ENCODE assay signal across 34 mouse cellular contexts in the genomic region with DNA sequence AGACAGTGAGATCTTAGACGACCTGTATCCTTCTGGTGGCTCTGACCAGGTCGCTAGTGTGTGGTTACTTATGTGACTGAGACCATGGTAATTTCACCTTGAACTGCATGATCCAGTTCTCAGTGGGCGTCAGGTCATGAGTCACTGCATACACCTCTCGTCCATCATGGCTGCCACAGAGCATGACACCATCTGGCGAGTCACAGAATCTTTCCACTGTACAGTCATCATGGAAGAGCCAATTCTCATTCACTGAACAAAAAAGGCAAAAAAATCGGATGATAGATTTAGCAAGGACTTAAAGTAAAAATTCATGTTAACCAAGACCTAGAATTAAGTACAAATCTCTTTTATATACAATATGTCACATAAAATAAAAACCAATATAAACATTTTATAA. TPM values are rescaled to one million over a fixed set of nuclear protein-coding genes. Genes with fewer than 3 reads are reported as not detected.
DNase-seq lines count a peak whose midpoint lies in the region; ATAC-seq lines count a peak whose summit lies in the region.
"Had no signal": no experiment of that assay in that cellular context is flagged by ENCODE, and none has a peak within 500 bp of the region (broad histone marks: within the 10 kb centered on the region; RNA-seq: fewer than 3 reads in every experiment).

No protein-coding gene starts in this region.

- no peaks in the 10 kb centered on the region for H3K36me3 ChIP-seq in heart, embryonic 10.5 days
- H3K36me3 ChIP-seq in heart, embryonic 12.5 days, result no peaks in the 10 kb centered on the region
- H3K36me3 ChIP-seq: forebrain, embryonic 10.5 days; G1E; heart, embryonic 13.5 days; hindbrain, embryonic 12.5 days; hindbrain, embryonic 15.5 days had no signal

- H3K27ac ChIP-seq in heart, embryonic 10.5 days, result no peak overlapping the region
- H3K27ac ChIP-seq in heart, embryonic 12.5 days (ENCODE audit: poor library complexity, severe bottlenecking), result no peak overlapping the region
- H3K27ac ChIP-seq: forebrain, embryonic 10.5 days; forebrain, embryonic 13.5 days; heart, embryonic 13.5 days; hindbrain, embryonic 12.5 days; hindbrain, embryonic 15.5 days had no signal

- 85% methylated on average over 6 of the region's 6 CpGs for WGBS in heart, embryonic 10.5 days
- 82% methylated on average over 6 of the region's 6 CpGs for WGBS in heart, embryonic 12.5 days

- H3K9me3 ChIP-seq in heart, embryonic 10.5 days, result no peaks in the 10 kb centered on the region
- H3K9me3 ChIP-seq in heart, embryonic 12.5 days (replicated peaks), result no peaks in the 10 kb centered on the region
- H3K9me3 ChIP-seq: forebrain, embryonic 13.5 days; G1E; hindbrain, embryonic 12.5 days; hindbrain, embryonic 15.5 days had no signal

- peak; percentile 71 for DNase-seq in adrenal gland, adult 2 months
- DNase-seq in adrenal gland, postnatal 10 days, result no peak
- DNase-seq in heart, embryonic 10.5 days (ENCODE audit: low spot score), result peak; percentile 20
- peak; percentile 5 for DNase-seq in 416B (ENCODE audit: low read depth)
- DNase-seq in adrenal gland, postnatal 25 days, result peak; percentile 26
- DNase-seq in retina, embryonic 14.5 days (ENCODE audit: low spot score), result no peak
- DNase-seq: cerebellum, adult 11 months; cerebellum, adult 2 months; cerebellum, adult 9-11 months; cerebellum, postnatal 36 days; gastrocnemius, postnatal 10 days; gastrocnemius, postnatal 36 days; heart, postnatal 14 days; kidney, adult 2 months had no signal

- H3K4me3 ChIP-seq in heart, embryonic 10.5 days, result no peak overlapping the region
- no peak overlapping the region for H3K4me3 ChIP-seq in heart, embryonic 12.5 days
- H3K4me3 ChIP-seq: forebrain, embryonic 10.5 days; forebrain, embryonic 13.5 days; heart, embryonic 13.5 days; hindbrain, embryonic 12.5 days; hindbrain, embryonic 15.5 days had no signal

- H3K27me3 ChIP-seq in heart, embryonic 10.5 days (ENCODE audit: insufficient read depth, poor library complexity, severe bottlenecking), result no peaks in the 10 kb centered on the region
- no peaks in the 10 kb centered on the region for H3K27me3 ChIP-seq in heart, embryonic 12.5 days (replicated peaks)
- H3K27me3 ChIP-seq: forebrain, embryonic 13.5 days; heart, embryonic 13.5 days; hindbrain, embryonic 12.5 days; hindbrain, embryonic 15.5 days had no signal

- no peak for ATAC-seq in heart, embryonic 12.5 days (ENCODE audit: insufficient number of reproducible peaks, low FRiP score)
- ATAC-seq in monocyte, adult 5-6 weeks (replicated peaks; ENCODE audit: insufficient number of reproducible peaks, low FRiP score, low TSS enrichment, poor library complexity, severe bottlenecking), result no peak
- ATAC-seq: forebrain, embryonic 13.5 days; forebrain, embryonic 16.5 days; intestine, postnatal 0 days; Patski had no signal

- H3K9ac ChIP-seq in heart, embryonic 12.5 days, result no peak overlapping the region
- H3K9ac ChIP-seq: forebrain, embryonic 13.5 days; heart, embryonic 13.5 days; hindbrain, embryonic 12.5 days; hindbrain, embryonic 15.5 days had no signal

- no peak overlapping the region for H3K4me2 ChIP-seq in heart, embryonic 12.5 days
- H3K4me2 ChIP-seq: forebrain, embryonic 13.5 days; heart, embryonic 13.5 days; hindbrain, embryonic 12.5 days; hindbrain, embryonic 15.5 days had no signal

- H3K4me1 ChIP-seq in heart, embryonic 10.5 days, result no peaks in the 10 kb centered on the region
- no peaks in the 10 kb centered on the region for H3K4me1 ChIP-seq in heart, embryonic 12.5 days (replicated peaks)
- H3K4me1 ChIP-seq: forebrain, embryonic 10.5 days; forebrain, embryonic 13.5 days; heart, embryonic 13.5 days; hindbrain, embryonic 12.5 days; hindbrain, embryonic 15.5 days had no signal

RNA-seq across cellular contexts. Expression of gene Slc26a5, which starts 54.9 kb away (rescaled TPM):
- total RNA-seq in adrenal gland, adult 2 months (2021), result under 1 TPM in 1 of 2 experiments, not detected in 1; 0.14 TPM
- polyA plus RNA-seq in adrenal gland, adult 2 months (2012; rRNA removed), result not detected in 2 replicates
- not detected for total RNA-seq in adrenal gland, postnatal 10 days (2021)
- 0.06 TPM in 1 of 2 replicates, not detected in the other for polyA plus RNA-seq in heart, embryonic 10.5 days (2016; fragmentation: Nextera tagmentation; extraction: Ambion mirVana)
- not detected in 2 replicates for polyA plus RNA-seq in heart, embryonic 12.5 days (2016; fragmentation: Nextera tagmentation; extraction: Ambion mirVana)
- total RNA-seq in adrenal gland, postnatal 25 days (2021), result not detected in 2 replicates
- total RNA-seq in monocyte, adult 5-6 weeks (2017), result not detected in 3 replicates
- total RNA-seq: G1E; gastrocnemius, adult 18-20 months; gastrocnemius, postnatal 10 days; gastrocnemius, postnatal 36 days; granulocyte monocyte progenitor cell, adult 5-6 weeks; heart, adult 8-10 months; heart, postnatal 14 days; hematopoietic stem cell, adult 5-6 weeks had no signal
- polyA plus RNA-seq: embryonic facial prominence, embryonic 11.5 days; embryonic facial prominence, embryonic 14.5 days; G1E; heart, embryonic 13.5 days; heart, embryonic 16.5 days; hindbrain, embryonic 12.5 days; intestine, embryonic 14.5 days; kidney, adult 2 months; kidney, embryonic 14.5 days; Patski had no signal

Comparison
In these comparisons a context has a peak if more than half of its experiments do, and no peak if none do; other contexts are left out.
1. DNase-seq: peak in adrenal gland, adult 2 months (single experiment), heart, embryonic 10.5 days (single experiment), 416B (single experiment) and adrenal gland, postnatal 25 days (single experiment); none in adrenal gland, postnatal 10 days (single experiment) and retina, embryonic 14.5 days (single experiment).